Mouse (Mus musculus) lung, postnatal 25 days (tissue): ENCODE data around the gene Mvb12b.

ENCODE experiments used
- DNase-seq: peaks from one replicate; pipeline ENCODE4 v3.0.0; 2022; ENCODE audit warnings: low spot score

Gene Mvb12b

DNA sequence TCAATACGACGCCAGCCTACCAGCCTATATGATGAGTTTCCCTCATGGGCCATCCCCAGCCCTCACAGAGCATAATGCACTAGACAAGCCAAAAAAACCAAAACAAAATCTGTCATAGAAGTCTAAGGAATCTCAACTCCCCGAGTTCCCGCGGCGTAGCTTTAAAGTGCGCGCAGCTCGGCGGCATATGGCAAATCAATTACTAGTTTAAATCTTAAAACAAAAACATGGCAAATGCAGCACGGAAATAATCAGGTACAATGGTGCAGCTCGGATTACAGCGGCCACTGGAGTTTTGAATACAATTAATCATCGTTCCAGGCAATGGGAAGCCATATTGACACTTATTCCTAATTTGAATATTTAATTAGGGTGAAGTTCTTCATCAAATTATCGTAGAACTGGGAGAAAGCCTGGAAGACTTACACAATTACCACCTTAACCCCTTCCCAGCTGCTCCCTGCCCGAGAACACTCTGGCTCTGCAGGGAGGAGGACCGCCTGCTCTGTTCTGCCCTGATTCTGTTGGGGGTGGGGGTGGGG is 76.3 kb downstream of the Mvb12b start:
- no peak for DNase-seq

GRCm38 (mm10) chr2:33809081-33809480 is 78.7 kb downstream of the Mvb12b start:
- DNase-seq = no peak

DNA sequence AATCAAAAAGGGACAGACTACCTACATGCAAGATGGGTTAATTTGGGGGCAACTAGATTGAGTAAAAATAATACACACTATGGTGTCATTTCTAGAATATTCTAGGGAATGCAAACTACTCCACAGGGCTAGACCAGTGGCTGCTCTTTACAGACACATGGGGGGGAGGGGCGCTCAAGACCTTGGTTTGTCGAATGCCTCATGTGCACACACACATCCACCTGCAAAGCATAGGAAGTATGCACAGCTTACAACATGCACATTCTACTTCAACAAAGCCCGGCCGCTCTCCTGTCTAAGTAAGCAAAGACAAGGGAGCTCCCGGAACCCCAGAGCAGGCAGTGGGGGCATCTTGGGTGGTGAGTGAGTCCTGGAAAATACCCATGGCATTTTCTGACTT is 79.7 kb downstream of the Mvb12b start:
- DNase-seq = no peak

GRCm38 (mm10) chr2:33805640-33806039 is 82.1 kb downstream of the Mvb12b start:
- no peak for DNase-seq

DNA sequence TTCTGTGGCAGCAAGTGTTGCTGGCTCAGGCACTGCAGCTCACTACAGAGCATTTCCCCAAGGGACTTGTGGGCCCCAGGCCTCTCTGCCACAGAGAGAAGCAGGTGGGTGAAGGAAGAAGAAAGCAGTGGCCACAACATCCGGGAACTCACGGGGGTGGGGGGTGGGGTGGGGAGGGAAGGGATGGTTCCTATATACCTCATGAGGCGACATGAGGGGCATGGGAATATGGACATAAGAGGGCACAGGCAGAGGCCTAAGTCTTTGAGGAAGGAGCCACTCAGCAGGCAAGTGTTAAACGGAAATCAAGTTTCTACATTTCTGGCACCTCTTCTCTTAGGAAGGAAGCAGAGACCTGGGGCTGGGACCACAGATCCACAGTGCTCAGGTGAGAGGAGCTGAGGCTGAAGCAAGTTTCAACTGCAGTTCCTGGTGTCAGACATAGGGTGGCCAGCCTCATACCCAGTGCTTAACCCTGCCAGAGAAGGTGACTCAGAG is 84.0 kb downstream of the Mvb12b start:
- DNase-seq = no peak

DNA sequence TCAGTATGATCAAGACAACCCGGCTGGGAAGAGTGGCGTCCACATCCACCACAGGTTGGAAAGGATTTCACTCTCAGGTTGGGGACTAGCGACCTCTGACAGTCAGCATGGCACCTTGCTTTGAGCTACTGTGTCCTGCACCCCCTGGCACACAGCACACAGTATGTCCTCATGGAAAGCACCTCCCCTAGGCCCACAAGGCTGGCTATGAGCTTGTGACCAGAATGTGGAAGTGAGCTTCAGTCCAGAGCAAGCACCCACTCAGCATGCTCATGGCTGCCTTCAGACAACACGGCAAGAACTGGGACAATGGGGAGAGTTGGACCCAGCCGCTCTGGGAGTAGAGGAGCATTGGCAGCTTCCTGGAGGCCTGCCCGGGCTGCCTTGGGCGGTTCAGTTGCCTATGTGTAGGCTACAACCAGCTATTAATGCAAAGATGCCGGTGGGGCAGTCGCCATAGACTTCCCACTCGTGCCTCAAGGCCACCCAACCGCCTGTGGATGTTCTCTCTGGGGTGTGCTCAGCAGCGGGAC is 84.6 kb downstream of the Mvb12b start:
- DNase-seq = no peak

DNA sequence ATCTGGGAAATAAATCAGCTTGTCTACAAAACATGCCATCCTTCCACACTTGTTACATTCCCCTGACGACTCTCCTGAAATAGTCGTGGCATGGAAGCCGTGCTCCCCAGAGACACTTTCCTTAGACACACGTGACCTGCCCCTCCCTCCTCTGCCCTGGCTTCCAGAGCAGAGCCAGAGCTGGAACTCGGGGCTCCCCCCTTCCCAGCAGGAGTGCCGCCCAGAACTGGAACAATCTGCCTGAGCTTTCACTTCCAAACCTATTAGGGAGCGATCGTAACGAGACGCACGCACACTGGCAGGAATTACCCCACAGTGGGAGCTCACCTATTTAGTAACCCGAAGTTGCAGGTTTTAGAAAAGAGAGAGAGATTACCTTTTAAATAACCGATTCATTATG is 86.0 kb downstream of the Mvb12b start:
- DNase-seq = no peak

GRCm38 (mm10) chr2:33801336-33801735 is 86.4 kb downstream of the Mvb12b start:
- DNase-seq = no peak

DNA sequence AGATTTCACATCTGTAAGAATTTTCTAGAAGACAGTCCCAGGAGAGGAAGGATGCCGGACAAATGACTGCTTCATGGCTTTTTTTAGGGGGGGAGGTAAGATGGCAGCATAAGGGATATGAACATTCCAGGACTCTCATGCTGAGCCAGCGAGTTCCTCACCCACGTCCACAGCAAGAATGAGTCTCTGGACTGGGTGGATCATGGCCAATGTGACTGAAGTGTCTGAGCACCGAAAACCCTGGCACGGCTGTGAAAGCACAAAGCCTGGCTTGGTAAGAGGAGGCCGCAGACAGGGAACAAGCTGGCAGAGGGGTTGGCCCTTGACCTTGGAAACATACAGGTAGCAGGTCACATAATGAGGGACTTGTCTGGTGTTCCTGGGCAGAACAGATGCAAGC is 87.5 kb downstream of the Mvb12b start:
- DNase-seq = no peak

DNA sequence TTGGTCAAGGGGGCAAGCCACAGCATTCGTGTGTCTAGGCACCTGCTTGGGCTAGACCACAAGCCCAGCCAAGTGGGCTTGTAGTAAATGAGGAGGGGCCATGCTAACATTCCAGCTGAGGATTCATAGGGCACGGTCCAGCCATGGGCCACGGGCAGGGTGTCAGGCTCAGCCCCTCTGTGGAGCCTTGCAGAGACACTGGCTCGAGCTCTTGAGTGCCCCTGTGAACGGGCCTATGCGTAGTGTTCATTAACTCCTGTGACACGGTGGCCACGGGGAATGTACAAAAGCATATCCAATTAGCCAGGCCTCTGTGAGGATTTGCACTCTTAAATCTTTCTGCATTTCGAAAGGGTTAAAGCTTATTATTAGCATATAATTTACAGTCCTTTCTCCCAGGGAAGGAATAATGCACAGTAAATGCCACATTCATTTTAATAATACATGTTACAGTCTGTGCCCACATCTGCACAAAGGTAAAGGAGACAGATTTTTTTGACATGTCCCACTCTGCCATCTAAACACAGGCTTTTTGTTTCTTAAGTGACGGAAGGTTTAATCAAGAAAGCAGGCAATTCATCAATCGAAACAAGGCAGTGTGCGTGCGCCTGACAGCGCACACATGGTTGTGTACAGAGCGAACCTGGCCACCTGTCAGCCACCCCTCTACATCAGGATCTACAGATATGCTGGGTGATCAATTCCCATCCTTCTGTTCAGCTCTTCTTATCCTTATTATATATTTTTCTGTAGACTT is 91.9 kb downstream of the Mvb12b start:
- no peak for DNase-seq

- DNase-seq = no peak
These were observed 92.7 kb downstream of the Mvb12b start for GRCm38 (mm10) chr2:33795001-33795580.

DNA sequence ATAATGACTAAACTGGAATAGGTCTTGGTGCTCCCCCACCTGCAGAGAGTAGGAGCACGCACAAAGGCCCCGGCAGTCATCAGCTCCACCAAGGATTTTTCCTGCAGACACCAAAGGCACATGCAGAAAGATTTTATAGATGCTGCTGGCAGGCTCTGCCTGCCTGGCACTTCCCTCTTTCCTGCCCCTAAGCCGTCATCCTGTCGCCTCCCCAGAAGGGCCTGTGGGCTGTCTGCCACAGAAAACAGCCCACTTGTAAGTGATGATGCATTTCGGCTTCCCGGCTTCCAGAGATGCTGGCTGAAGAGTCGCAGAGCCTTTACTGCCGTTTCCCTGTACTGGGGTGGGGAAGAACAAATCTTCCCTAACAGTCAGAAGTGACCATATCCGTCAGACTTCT is 93.3 kb downstream of the Mvb12b start:
- no peak for DNase-seq

DNA sequence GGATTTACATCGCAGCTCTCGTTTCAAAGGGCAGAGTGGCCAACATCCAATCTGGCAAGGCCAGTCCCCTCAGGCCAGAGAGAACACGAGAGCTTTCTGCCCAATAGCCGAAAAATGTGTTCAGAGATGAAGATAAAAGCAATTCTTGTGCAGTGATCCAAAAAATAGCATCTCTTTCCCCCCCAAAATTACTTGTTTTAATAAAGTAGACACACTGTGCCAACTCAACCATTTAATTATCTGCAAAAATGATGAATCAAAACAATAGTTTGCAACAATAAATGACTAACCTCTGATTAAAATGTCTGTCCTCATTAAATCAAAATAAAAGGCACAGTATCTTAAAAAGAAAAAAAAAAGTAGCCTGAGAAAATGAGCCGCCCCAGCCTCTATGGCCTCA is 97.4 kb downstream of the Mvb12b start:
- DNase-seq = no peak

DNA sequence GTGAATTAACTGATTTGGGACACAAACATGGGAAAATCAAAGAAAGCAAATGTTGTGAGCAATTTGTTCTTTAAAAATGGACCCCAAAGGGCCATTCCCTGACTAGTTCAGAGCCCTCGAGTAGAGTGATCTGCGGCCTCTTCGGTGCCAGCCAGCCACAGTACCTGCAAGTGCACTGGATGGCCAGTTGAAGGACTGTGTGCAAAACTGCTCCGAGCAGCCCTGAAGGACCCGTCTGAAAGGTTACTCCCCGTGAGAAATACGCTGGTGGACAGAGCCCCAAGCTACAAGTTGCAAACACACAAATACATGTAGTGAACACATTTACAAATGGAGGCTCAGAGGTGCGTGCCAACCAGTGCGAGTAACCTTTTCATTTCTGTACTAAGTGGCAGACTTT is 98.0 kb downstream of the Mvb12b start:
- no peak for DNase-seq

DNA sequence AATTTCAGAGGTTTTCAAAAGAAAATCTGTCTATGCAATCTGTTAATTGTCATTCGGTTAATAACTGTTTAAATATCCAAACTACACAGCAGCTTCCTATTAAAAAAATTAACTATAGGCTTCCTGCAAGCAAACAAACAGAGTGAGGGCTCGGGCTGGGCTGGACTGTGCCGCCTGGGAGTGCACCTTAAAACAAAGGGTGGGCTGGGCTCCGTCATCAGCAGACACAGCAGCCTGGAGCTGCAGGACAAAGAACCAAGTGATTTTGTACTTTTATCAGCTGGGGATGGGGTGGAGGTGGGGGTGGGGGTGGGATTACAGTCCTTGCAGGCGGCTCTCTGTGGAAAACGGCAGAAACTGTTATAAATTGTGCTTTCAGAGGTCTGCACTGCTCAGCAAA is 98.5 kb downstream of the Mvb12b start:
- no peak for DNase-seq

GRCm38 (mm10) chr2:33788851-33789250 is 98.9 kb downstream of the Mvb12b start:
- no peak for DNase-seq

- DNase-seq = no peak
These were observed 99.6 kb downstream of the Mvb12b start for GRCm38 (mm10) chr2:33788131-33788530.

- DNase-seq = no peak
These were observed 101.7 kb downstream of the Mvb12b start for GRCm38 (mm10) chr2:33786064-33786463.

DNA sequence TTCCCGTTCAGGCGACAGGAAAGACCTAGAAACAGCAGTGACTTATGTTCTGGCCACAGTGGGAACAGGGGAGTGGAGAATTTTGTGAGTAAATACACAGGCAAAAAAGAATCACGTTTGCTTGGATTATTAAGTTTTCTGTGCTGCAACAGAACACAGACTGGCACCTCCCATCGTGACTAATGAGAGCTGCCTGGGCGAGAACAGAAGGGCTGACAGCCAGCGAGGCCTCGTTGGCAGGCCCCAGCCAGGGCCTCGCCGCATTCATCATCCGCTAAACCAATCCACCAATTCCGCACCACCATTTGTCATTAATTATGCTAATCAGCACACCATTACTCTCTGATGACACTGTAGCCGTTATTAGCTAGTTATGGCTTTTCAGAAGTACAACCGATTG is 102.2 kb downstream of the Mvb12b start:
- no peak for DNase-seq

- no peak for DNase-seq
These were observed 103.0 kb downstream of the Mvb12b start for GRCm38 (mm10) chr2:33784721-33785120.

GRCm38 (mm10) chr2:33783419-33783818 is 104.3 kb downstream of the Mvb12b start:
- peak; percentile 16 for DNase-seq

- DNase-seq = no peak
These were observed 105.9 kb downstream of the Mvb12b start for GRCm38 (mm10) chr2:33781655-33782400.

DNA sequence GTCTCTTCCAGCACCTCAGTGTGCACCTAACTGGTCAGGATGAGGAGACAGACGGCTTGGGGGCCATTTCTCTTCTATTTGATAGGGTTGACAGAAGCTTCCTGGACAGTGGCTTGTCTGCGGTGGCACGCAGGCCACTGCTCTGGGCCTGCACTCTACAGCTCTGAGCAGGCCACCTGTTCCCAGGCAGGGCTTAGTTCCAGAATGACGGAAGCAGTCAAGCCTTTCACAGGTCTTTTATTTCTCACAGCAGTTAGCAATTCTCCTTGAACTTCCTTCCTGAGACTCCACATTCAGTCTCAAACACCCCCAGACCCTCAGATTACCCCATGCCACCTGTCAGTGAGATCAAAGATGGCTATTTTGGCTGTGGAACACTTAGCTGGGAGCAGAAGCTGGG is 109.3 kb downstream of the Mvb12b start:
- DNase-seq = no peak
